Mouse (Mus musculus) right cerebral cortex, adult 18-20 months (tissue): ENCODE measurements around the gene Lkaaear1.

ENCODE experiments used
- DNase-seq: peaks from one replicate; pipeline ENCODE4 v3.0.0; 2022; ENCODE audit warnings: mixed read lengths

Gene Lkaaear1

GRCm38 (mm10) chr2:181648926-181649325, 49.3 kb downstream of the Lkaaear1 start:
- DNase-seq = no peak
